Mouse (Mus musculus): ENCODE measurements around the gene Opcml. TPM values are rescaled to one million over a fixed set of nuclear protein-coding genes. Genes with fewer than 3 reads are reported as not detected.

The Opcml gene
- polyA plus RNA-seq, 1 experiment from 2014 or later = 13.5 TPM

DNA sequence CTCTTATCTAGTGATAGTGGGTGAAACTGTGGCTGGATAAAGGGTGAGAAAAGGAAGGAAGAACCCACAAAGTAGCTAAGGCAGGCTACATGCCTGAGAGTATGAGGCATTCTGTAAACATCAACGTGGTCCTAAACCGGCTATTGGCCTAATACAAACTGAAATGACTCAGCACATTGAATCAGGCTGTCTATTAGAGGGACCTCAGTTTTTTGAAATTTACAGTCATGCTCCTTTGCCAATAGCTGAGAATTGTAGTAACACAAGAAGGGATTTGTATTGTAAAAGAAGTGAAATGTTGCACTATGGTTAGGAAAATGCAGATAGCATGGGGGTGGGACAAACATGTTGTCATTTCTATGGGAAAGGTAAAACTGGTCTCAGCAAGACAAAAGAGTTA is 10.4 kb downstream of the Opcml start:
- whole genome bisulfite sequencing = 93% methylated on average over 2 of the region's 2 CpGs
- no peak overlapping the region for H3K9ac ChIP-seq

DNA sequence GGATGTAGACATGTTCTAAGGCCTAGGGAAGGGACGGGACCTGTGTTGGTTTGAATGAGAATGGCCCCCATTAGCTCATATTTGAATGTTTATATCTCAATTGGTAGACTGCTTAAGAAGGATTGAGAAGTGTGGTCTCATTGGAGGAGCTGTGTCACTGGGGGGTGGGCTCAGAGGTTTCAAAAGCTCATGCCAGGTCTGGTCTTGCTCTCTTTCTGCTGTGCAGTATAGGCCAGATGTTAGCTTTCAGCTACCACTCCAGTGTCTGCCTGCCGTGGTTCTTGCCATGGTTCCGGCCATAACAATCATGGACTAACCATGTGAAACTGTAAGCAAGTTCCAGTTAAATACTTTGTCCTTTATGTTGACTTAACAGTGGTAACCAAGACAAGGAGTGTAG is 11.2 kb downstream of the Opcml start:
- WGBS = 86% methylated on average over 3 of the region's 3 CpGs
- Histone ChIP-seq H3K4me1 (replicated peaks) (no peaks in the 10 kb centered on the region), H3K27ac (replicated peaks) (no peak overlapping the region), H3K9ac (no peak overlapping the region), H3K4me3 (no peak overlapping the region), H3K36me3 (no peaks in the 10 kb centered on the region), H3K9me3 (no peaks in the 10 kb centered on the region), H3K27me3 (no peaks in the 10 kb centered on the region), H3K4me2 (no peak overlapping the region)
- ATAC-seq (ENCODE audit: low read depth) = no peak

More for the DNA sequence above, 10.4 kb downstream of the Opcml start:
- H3K4me1 ChIP-seq (replicated peaks) = no peaks in the 10 kb centered on the region
- H3K9me3 ChIP-seq = no peaks in the 10 kb centered on the region
- H3K4me2 ChIP-seq = no peak overlapping the region
- ATAC-seq (ENCODE audit: low read depth) = no peak
- H3K27me3 ChIP-seq = no peaks in the 10 kb centered on the region
- H3K27ac ChIP-seq (replicated peaks) = no peak overlapping the region
- no peaks in the 10 kb centered on the region for H3K36me3 ChIP-seq
- no peak overlapping the region for H3K4me3 ChIP-seq

DNA sequence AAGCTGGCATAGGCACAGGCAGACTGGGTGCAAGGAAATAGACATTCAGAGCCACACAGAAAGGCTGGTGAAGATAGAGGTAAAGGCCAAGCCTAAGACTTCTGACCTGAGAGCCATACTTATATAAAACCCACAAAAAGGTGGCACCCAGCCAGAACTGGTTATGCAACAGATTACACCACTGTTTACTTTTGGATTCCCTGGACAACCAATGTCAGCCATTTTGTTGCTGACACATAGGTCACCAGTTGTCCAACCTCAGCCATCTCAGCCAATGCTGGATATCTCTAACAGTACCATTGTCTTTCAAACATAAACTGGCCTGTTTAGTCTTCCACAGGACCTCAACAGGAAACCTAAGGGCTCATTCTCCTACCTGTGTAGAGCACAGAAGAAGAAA is 11.8 kb downstream of the Opcml start:
- no peak overlapping the region for H3K4me2 ChIP-seq
- H3K4me1 ChIP-seq (replicated peaks) = no peaks in the 10 kb centered on the region
- H3K4me3 ChIP-seq = no peak overlapping the region
- no peaks in the 10 kb centered on the region for H3K36me3 ChIP-seq
- H3K27ac ChIP-seq (replicated peaks) = no peak overlapping the region
- no peak overlapping the region for H3K9ac ChIP-seq
- no peaks in the 10 kb centered on the region for H3K27me3 ChIP-seq
- no peak for ATAC-seq (ENCODE audit: low read depth)
- H3K9me3 ChIP-seq = no peaks in the 10 kb centered on the region

GRCm38 (mm10) chr9:27804461-27804860 is 13.9 kb downstream of the Opcml start:
- no peaks in the 10 kb centered on the region for H3K9me3 ChIP-seq
- H3K27ac ChIP-seq (replicated peaks) = no peak overlapping the region

DNA sequence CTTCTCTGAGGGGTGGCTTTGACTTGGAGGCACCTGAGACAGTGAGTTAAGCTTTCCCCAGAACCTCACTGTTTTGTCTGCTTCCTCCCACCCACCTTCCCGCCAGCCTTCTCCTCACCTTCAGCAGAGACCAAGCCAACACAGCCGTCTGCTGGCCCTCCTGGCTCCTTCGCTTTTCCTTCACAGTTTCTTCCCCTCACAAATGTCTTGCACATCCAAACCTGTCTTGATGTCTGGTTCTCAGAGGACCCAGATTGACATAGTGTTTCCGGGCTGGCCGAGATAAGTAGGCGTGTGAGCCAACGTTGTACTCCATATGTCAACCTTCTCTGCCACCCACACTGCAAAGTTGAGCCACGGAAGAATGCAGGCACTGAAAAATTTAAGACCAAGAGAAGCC is 19.2 kb downstream of the Opcml start:
- H3K27ac ChIP-seq (replicated peaks) = no peak overlapping the region
- WGBS = 89% methylated on average over 8 of the region's 8 CpGs
- H3K36me3 ChIP-seq = no peaks in the 10 kb centered on the region
- ATAC-seq (ENCODE audit: low read depth) = no peak
- no peaks in the 10 kb centered on the region for H3K9me3 ChIP-seq
- no peak overlapping the region for H3K4me2 ChIP-seq
- no peaks in the 10 kb centered on the region for H3K27me3 ChIP-seq
- H3K4me1 ChIP-seq (replicated peaks) = no peaks in the 10 kb centered on the region
- H3K9ac ChIP-seq = no peak overlapping the region
- H3K4me3 ChIP-seq = no peak overlapping the region

More at GRCm38 (mm10) chr9:27804461-27804860, 13.9 kb downstream of the Opcml start:
- no peaks in the 10 kb centered on the region for H3K4me1 ChIP-seq (replicated peaks)
- H3K27me3 ChIP-seq = no peaks in the 10 kb centered on the region
- 94% methylated on average over 3 of the region's 3 CpGs for WGBS
- H3K9ac ChIP-seq = no peak overlapping the region
- no peaks in the 10 kb centered on the region for H3K36me3 ChIP-seq
- no peak overlapping the region for H3K4me2 ChIP-seq
- ATAC-seq (ENCODE audit: low read depth) = no peak
- no peak overlapping the region for H3K4me3 ChIP-seq

- H3K36me3 ChIP-seq = no peaks in the 10 kb centered on the region
- no peak for ATAC-seq (ENCODE audit: low read depth)
- H3K4me3 ChIP-seq = no peak overlapping the region
- H3K27me3 ChIP-seq = no peaks in the 10 kb centered on the region
- no peak overlapping the region for H3K9ac ChIP-seq
- no peaks in the 10 kb centered on the region for H3K9me3 ChIP-seq
- no peak overlapping the region for H3K27ac ChIP-seq (replicated peaks)
- 49% methylated on average over 3 of the region's 3 CpGs for WGBS
- H3K4me2 ChIP-seq = no peak overlapping the region
- H3K4me1 ChIP-seq (replicated peaks) = no peaks in the 10 kb centered on the region
Measured at GRCm38 (mm10) chr9:27813207-27813790, 22.7 kb downstream of the Opcml start.

DNA sequence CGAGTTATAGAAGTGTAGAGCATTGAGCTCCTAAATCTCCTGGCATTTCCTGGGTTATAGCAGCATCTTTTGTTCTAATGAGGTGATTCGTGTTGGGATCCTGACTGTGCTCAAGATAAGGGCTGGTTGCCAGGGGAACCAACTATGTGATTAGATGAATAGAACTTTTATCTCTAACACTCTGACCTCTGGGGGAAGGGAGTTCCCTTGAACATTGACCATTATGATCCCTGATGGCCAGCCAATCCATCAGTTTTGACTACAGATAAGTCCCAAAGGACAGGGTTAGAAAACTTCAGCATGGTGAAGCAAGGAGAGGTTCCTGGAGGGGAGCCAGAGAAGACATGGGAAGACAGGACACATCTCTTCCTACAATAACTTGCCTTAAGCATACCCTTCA is 23.6 kb downstream of the Opcml start:
- WGBS = 27% methylated on average over 2 of the region's 2 CpGs
- Histone ChIP-seq H3K27me3 (no peaks in the 10 kb centered on the region), H3K9ac (no peak overlapping the region), H3K27ac (replicated peaks) (no peak overlapping the region), H3K4me1 (replicated peaks) (no peaks in the 10 kb centered on the region), H3K36me3 (no peaks in the 10 kb centered on the region), H3K4me3 (no peak overlapping the region), H3K4me2 (no peak overlapping the region), H3K9me3 (no peaks in the 10 kb centered on the region)
- ATAC-seq (ENCODE audit: low read depth) = no peak

GRCm38 (mm10) chr9:27821197-27821596 is 30.6 kb downstream of the Opcml start:
- Histone ChIP-seq H3K27ac (replicated peaks) (no peak overlapping the region), H3K4me3 (no peak overlapping the region), H3K27me3 (no peaks in the 10 kb centered on the region), H3K4me2 (no peak overlapping the region), H3K4me1 (replicated peaks) (no peaks in the 10 kb centered on the region), H3K9ac (no peak overlapping the region), H3K9me3 (no peaks in the 10 kb centered on the region), H3K36me3 (no peaks in the 10 kb centered on the region)
- ATAC-seq (ENCODE audit: low read depth) = no peak
- 76% methylated on average over 1 of the region's 1 CpGs for WGBS

DNA sequence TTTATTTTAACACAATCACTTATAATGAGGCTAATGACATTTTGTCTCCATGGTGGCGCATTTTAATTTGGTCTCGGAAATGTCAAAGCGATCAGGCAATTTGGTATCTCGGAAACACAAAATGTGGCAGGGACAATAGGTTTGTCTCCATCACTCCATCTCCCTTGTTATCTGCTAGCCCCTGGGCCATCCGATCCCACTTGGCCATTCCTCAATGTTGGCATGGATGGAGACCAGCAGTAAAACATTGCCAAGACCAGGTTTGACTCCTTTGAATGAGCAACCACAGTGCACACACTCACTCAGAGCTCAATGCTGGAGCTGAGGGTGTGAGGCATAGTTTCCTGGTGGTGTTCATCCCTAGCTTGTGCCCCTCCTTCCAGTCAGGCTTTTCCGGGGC is 32.1 kb downstream of the Opcml start:
- H3K4me3 ChIP-seq = no peak overlapping the region
- no peaks in the 10 kb centered on the region for H3K27me3 ChIP-seq
- no peaks in the 10 kb centered on the region for H3K4me1 ChIP-seq (replicated peaks)
- H3K36me3 ChIP-seq = no peaks in the 10 kb centered on the region
- no peak overlapping the region for H3K9ac ChIP-seq
- WGBS = 90% methylated on average over 6 of the region's 6 CpGs
- H3K4me2 ChIP-seq = no peak overlapping the region
- no peak for ATAC-seq (ENCODE audit: low read depth)
- H3K27ac ChIP-seq (replicated peaks) = no peak overlapping the region
- no peaks in the 10 kb centered on the region for H3K9me3 ChIP-seq

DNA sequence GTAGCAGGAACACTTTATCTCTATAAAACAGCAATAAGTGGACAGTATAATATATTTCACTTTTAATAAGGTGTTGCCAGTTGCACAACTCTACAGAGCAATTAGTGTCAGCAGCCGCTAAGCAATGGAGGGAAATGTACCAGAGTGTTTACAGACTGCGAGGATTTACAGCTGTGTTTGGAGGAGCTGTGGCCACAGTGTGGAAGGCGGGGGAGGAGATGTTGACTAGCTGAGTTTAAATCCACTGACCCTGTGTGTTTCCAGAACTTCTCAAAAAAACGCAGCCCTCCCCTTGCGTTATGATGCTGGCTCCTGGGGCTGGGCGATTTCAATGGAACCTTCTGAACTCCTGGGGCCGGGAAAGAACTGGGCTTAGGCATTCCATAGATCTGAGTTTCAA is 33.8 kb downstream of the Opcml start:
- Histone ChIP-seq H3K4me1 (replicated peaks) (no peaks in the 10 kb centered on the region), H3K27me3 (no peaks in the 10 kb centered on the region), H3K36me3 (no peaks in the 10 kb centered on the region), H3K27ac (replicated peaks) (no peak overlapping the region), H3K9ac (no peak overlapping the region), H3K4me3 (no peak overlapping the region), H3K9me3 (no peaks in the 10 kb centered on the region), H3K4me2 (no peak overlapping the region)
- no peak for ATAC-seq (ENCODE audit: low read depth)
- 70% methylated on average over 7 of the region's 7 CpGs for WGBS

GRCm38 (mm10) chr9:27830519-27830918 is 39.9 kb downstream of the Opcml start:
- H3K27ac ChIP-seq (replicated peaks) = no peak overlapping the region
- no peak overlapping the region for H3K4me3 ChIP-seq

DNA sequence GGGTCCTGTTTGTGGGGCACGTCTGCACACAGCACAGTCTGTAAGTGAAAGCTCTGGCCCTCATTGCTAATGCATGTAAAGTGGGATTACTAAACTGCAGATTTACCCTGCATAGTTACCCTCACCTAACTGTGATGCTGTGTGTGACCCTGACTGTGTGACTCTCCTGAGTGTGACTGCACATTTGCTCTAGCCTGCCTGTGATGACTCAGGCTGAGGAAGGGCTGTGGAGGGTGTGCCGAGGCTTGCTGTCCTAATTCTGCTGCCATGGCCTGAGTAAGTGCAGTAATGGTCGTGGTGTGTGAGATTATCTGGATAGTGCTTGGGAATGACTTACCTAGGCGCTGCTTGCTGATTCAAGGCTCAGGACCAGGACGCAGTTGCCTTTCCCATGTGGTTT is 52.2 kb downstream of the Opcml start:
- Histone ChIP-seq H3K4me2 (no peak overlapping the region), H3K9me3 (no peaks in the 10 kb centered on the region), H3K27me3 (no peaks in the 10 kb centered on the region), H3K27ac (replicated peaks) (no peak overlapping the region), H3K9ac (no peak overlapping the region), H3K36me3 (no peaks in the 10 kb centered on the region), H3K4me3 (no peak overlapping the region), H3K4me1 (replicated peaks) (no peaks in the 10 kb centered on the region)
- 83% methylated on average over 5 of the region's 5 CpGs for WGBS
- no peak for ATAC-seq (ENCODE audit: low read depth)

More at GRCm38 (mm10) chr9:27830519-27830918, 39.9 kb downstream of the Opcml start:
- no peaks in the 10 kb centered on the region for H3K4me1 ChIP-seq (replicated peaks)
- H3K4me2 ChIP-seq = no peak overlapping the region
- H3K9me3 ChIP-seq = no peaks in the 10 kb centered on the region
- no peak for ATAC-seq (ENCODE audit: low read depth)
- no peak overlapping the region for H3K9ac ChIP-seq
- 49% methylated on average over 5 of the region's 5 CpGs for WGBS
- no peaks in the 10 kb centered on the region for H3K36me3 ChIP-seq
- H3K27me3 ChIP-seq = no peaks in the 10 kb centered on the region

DNA sequence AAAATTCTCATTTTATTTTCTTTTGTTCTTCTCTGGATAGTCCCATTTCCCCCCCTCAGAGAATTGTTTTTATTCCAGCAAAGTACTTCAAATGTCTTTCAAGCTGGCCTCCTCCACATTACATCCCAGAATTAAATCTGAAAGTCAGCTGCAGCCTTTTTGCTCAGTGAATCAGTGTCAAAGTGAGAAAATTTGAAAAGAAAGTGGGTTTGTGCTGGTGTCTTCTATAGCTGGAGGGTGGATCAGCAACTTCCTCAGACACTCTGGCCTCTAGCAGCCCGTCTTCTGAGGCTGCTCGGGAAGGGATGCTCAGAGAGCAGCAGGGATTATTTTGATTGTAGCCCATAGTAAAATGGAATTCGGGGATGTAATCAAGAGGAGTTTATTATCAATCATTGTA is 81.0 kb downstream of the Opcml start:
- no peak overlapping the region for H3K27ac ChIP-seq (replicated peaks)
- no peak overlapping the region for H3K4me2 ChIP-seq
- ATAC-seq (ENCODE audit: low read depth) = no peak
- H3K4me3 ChIP-seq = no peak overlapping the region
- H3K4me1 ChIP-seq (replicated peaks) = no peaks in the 10 kb centered on the region
- H3K27me3 ChIP-seq = no peaks in the 10 kb centered on the region
- no peaks in the 10 kb centered on the region for H3K9me3 ChIP-seq
- no peaks in the 10 kb centered on the region for H3K36me3 ChIP-seq
- no peak overlapping the region for H3K9ac ChIP-seq
- WGBS = 75% methylated on average over 3 of the region's 3 CpGs

Data from neural tube, embryonic 13.5 days (tissue).